Mouse (Mus musculus) forebrain, embryonic 15.5 days (tissue): Measurements from ENCODE around the gene Obox2. TPM values are rescaled to one million over a fixed set of nuclear protein-coding genes. Genes with fewer than 3 reads are reported as not detected.
"Not testable (repeated sequence)": the region's sequence is repeated elsewhere in the genome, so short reads cannot be mapped to it uniquely, and the experiment has no call there.

Experiments
- ATAC-seq: fragments of 200-750 bp; cut with Nextera tagmentation; replicated peaks from 2 replicates; pipeline ENCODE4 v1.8.0; 2017; ENCODE audit warnings: mild to moderate bottlenecking, moderate TSS enrichment, moderate library complexity
- H3K27ac ChIP-seq: fragments of 300-500 bp; sonication (generic); replicated peaks from 2 replicates; pipeline ENCODE4 v1.5.1; 2015; ENCODE audit warnings: mild to moderate bottlenecking, inconsistent platforms
- H3K27me3 ChIP-seq: fragments of 300-500 bp; sonication (generic); 2 replicates; pipeline ENCODE4 v1.6.1; 2015; ENCODE audit warnings: inconsistent platforms
- H3K36me3 ChIP-seq: fragments of 300-500 bp; sonication (generic); 2 replicates; pipeline ENCODE4 v1.6.1; 2015; ENCODE audit warnings: mild to moderate bottlenecking, inconsistent platforms
- H3K4me1 ChIP-seq: fragments of 300-500 bp; sonication (generic); 2 replicates; pipeline ENCODE4 v1.6.1; 2015; ENCODE audit warnings: inconsistent platforms
- H3K4me2 ChIP-seq: fragments of 300-500 bp; sonication (generic); replicated peaks from 2 replicates; pipeline ENCODE4 v1.6.1; 2015; ENCODE audit warnings: mild to moderate bottlenecking, inconsistent platforms
- H3K4me3 ChIP-seq: fragments of 300-500 bp; sonication (generic); 2 replicates; pipeline ENCODE4 v1.5.1; 2015; ENCODE audit warnings: mild to moderate bottlenecking, inconsistent platforms
- H3K9ac ChIP-seq: fragments of 300-500 bp; sonication (generic); replicated peaks from 2 replicates; pipeline ENCODE4 v1.6.1; 2015; ENCODE audit warnings: mild to moderate bottlenecking, inconsistent platforms
- H3K9me3 ChIP-seq: fragments of 300-500 bp; sonication (generic); 2 replicates; pipeline ENCODE4 v1.6.1; 2016; ENCODE audit warnings: inconsistent platforms
- WGBS: fragments of 180-500 bp; shearing (Covaris S2); methylation state at CpG from one replicate; pipeline ENCODE4 v1.1.7; 2015; ENCODE audit warnings: mixed read lengths; 5-methylcytosine and 5-hydroxymethylcytosine counted together
- polyA plus RNA-seq: library from polyadenylated mRNA; unstranded; fragments of >200 nt; fragmentation: Nextera tagmentation; extraction: Ambion mirVana; gene quantifications from 2 replicates; pipeline ENCODE4 v1.2.1, GENCODE M21; 2015

Obox2 gene
- polyA plus RNA-seq: not detected in 2 replicates

GRCm38 (mm10) chr7:15388421-15388998, at the start of gene Obox2, which contains the start of gene Obox1:
TSS of gene Obox2 (plus strand) at chr7:15388721.
TSS of gene Obox1 (plus strand) at chr7:15388948.
- not testable (repeated sequence) for H3K4me3 ChIP-seq, H3K9ac ChIP-seq, H3K4me2 ChIP-seq, H3K27ac ChIP-seq, H3K27me3 ChIP-seq, H3K9me3 ChIP-seq, H3K36me3 ChIP-seq, ATAC-seq, H3K4me1 ChIP-seq
- WGBS: no CpG with 5 or more reads among the region's 2 CpGs

- not testable (repeated sequence) for H3K4me3 ChIP-seq, H3K27me3 ChIP-seq, H3K4me1 ChIP-seq, ATAC-seq, H3K27ac ChIP-seq, H3K4me2 ChIP-seq, H3K9ac ChIP-seq, H3K36me3 ChIP-seq
- H3K9me3 ChIP-seq: peaks cover 16% of the 10 kb centered on the region; the same call in 1 of the 2 replicates
- 66% methylated on average over 3 of the region's 3 CpGs for WGBS
Observed at GRCm38 (mm10) chr7:15399147-15399874, 10.8 kb downstream of the Obox2 start.

GRCm38 (mm10) chr7:15406816-15407215, 18.3 kb downstream of the Obox2 start:
- H3K4me1 ChIP-seq, H3K4me3 ChIP-seq, H3K4me2 ChIP-seq, H3K36me3 ChIP-seq, H3K27ac ChIP-seq, H3K27me3 ChIP-seq, ATAC-seq, H3K9ac ChIP-seq, H3K9me3 ChIP-seq: not testable (repeated sequence)
- 92% methylated on average over 10 of the region's 10 CpGs for WGBS

- H3K27me3 ChIP-seq, H3K9me3 ChIP-seq, H3K9ac ChIP-seq, H3K36me3 ChIP-seq, H3K4me1 ChIP-seq, H3K27ac ChIP-seq, ATAC-seq, H3K4me3 ChIP-seq, H3K4me2 ChIP-seq: not testable (repeated sequence)
- 87% methylated on average over 9 of the region's 9 CpGs for WGBS
Observed at GRCm38 (mm10) chr7:15418046-15418445, 29.5 kb downstream of the Obox2 start.

- H3K4me1 ChIP-seq, ATAC-seq, H3K27me3 ChIP-seq, H3K4me3 ChIP-seq, H3K36me3 ChIP-seq, H3K9me3 ChIP-seq, H3K4me2 ChIP-seq, H3K9ac ChIP-seq, H3K27ac ChIP-seq: not testable (repeated sequence)
- WGBS: 82% methylated on average over 4 of the region's 4 CpGs
Observed at GRCm38 (mm10) chr7:15425537-15425936, 37.0 kb downstream of the Obox2 start.

Other genes with a start within 250 kb of the Obox2 start
- gene Obox1, start 227 bp downstream of the Obox2 start, polyA plus RNA-seq: not detected in 2 replicates